Mouse (Mus musculus): ENCODE results near the gene Sh2d7. TPM values are rescaled to one million over a fixed set of nuclear protein-coding genes. Genes with fewer than 3 reads are reported as not detected.

The Sh2d7 gene
- not detected in 2 replicates for polyA plus RNA-seq (2014; fragmentation: Nextera tagmentation; extraction: Ambion mirVana)

DNA sequence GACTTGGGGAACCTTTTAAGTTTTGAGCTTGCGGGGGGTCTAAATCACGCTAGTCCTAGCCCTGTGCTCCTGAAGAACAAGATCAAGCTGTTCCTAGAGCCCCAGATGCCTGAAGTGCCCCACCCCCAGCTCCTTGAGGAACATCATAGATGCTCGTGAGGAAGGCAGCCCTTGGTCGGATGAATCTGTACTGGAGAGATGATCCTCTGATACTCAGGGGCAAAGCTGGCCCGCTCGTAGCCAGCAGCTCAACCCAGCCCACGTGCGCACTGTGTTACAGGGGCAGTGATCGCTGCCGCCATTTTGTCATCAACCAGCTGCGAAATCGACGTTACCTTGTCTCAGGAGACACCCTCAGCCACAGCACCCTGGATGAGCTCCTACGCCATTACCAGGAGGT is at the start of gene Sh2d7:
Gene Sh2d7 (plus strand): TSS at position 301 of the 400 bp plus-strand sequence.
- 90% methylated on average over 14 of the region's 14 CpGs for WGBS
- H3K27me3 ChIP-seq (replicated peaks; ENCODE audit: control insufficient read depth, insufficient read depth, low read length) = no peaks in the 10 kb centered on the region
- H3K27ac ChIP-seq (ENCODE audit: low read depth, low read length) = no peak within 1 kb of the TSS
- no peaks in the 10 kb centered on the region for H3K4me1 ChIP-seq (replicated peaks; ENCODE audit: control insufficient read depth, insufficient read depth, low read length)
- DNase-seq (ENCODE audit: low spot score) = no peak
- H3K9me3 ChIP-seq (ENCODE audit: control insufficient read depth, low read length) = no peaks in the 10 kb centered on the region
- no peak within 1 kb of the TSS for H3K4me2 ChIP-seq
- H3K4me3 ChIP-seq (ENCODE audit: low read depth, low read length) = no peak within 1 kb of the TSS
- H3K36me3 ChIP-seq (ENCODE audit: control insufficient read depth, insufficient read depth, low read length) = no peaks in the 10 kb centered on the region
- no peak for ATAC-seq (replicated peaks; ENCODE audit: low FRiP score)
- H3K9ac ChIP-seq (ENCODE audit: low read depth, low read length) = no peak within 1 kb of the TSS

DNA sequence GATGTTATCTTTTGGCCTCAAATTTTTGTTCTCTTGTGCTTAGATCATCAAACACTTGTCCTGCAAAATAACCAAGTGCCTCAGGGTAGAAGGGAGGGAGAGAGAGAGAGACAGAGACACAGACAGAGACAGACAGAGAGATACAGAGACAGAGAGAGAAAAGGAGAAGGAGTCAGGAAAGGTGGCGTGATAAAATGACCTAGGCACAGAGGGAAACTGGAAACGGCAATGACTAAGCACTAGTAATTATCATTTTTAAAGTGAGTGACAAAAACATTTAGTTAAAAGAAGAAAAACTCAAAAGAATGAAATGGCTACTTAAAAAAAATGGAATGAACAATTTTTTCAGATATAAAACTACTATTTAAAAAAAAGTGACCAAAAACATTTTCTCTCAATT is 49.2 kb upstream of the Sh2d7 start:
- Histone ChIP-seq H3K4me1 (replicated peaks; ENCODE audit: control insufficient read depth, insufficient read depth, low read length) (peaks cover 3% of the 10 kb centered on the region; the same call in 1 of the 2 replicates), H3K27ac (ENCODE audit: low read depth, low read length) (no peak overlapping the region), H3K9me3 (ENCODE audit: control insufficient read depth, low read length) (no peaks in the 10 kb centered on the region), H3K36me3 (ENCODE audit: control insufficient read depth, insufficient read depth, low read length) (no peaks in the 10 kb centered on the region), H3K4me2 (no peak overlapping the region), H3K27me3 (replicated peaks; ENCODE audit: control insufficient read depth, insufficient read depth, low read length) (no peaks in the 10 kb centered on the region), H3K9ac (ENCODE audit: low read depth, low read length) (no peak overlapping the region), H3K4me3 (ENCODE audit: low read depth, low read length) (no peak overlapping the region)
- ATAC-seq (replicated peaks; ENCODE audit: low FRiP score) (no peak), DNase-seq (ENCODE audit: low spot score) (no peak)
- 49% methylated on average over 2 of the region's 2 CpGs for WGBS

DNA sequence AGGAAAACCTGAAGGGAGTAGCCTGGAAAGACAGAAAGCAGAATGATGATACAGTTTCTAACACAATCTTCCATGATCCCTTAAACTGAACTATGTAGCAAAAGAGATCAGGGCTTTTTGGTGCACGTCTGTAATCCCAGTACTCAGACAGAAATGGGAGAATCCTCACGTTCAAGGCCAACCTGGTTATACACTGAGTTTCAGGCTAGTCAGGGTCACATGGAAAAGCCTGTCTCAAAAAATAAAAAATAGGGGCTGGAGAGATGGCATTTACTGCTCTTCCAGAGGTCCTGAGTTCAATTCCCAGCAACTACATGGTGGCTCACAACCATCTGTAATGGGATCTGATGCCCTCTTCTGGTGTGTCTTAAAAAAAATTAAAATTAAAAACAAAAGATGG is 48.4 kb upstream of the Sh2d7 start:
- Histone ChIP-seq H3K27ac (ENCODE audit: low read depth, low read length) (no peak overlapping the region), H3K4me3 (ENCODE audit: low read depth, low read length) (no peak overlapping the region), H3K9ac (ENCODE audit: low read depth, low read length) (no peak overlapping the region), H3K4me1 (replicated peaks; ENCODE audit: control insufficient read depth, insufficient read depth, low read length) (peaks cover 3% of the 10 kb centered on the region; the same call in 1 of the 2 replicates), H3K36me3 (ENCODE audit: control insufficient read depth, insufficient read depth, low read length) (no peaks in the 10 kb centered on the region), H3K27me3 (replicated peaks; ENCODE audit: control insufficient read depth, insufficient read depth, low read length) (no peaks in the 10 kb centered on the region), H3K4me2 (no peak overlapping the region), H3K9me3 (ENCODE audit: control insufficient read depth, low read length) (no peaks in the 10 kb centered on the region)
- DNase-seq (ENCODE audit: low spot score) = no peak
- no peak for ATAC-seq (replicated peaks; ENCODE audit: low FRiP score)
- 71% methylated on average over 2 of the region's 2 CpGs for WGBS

DNA sequence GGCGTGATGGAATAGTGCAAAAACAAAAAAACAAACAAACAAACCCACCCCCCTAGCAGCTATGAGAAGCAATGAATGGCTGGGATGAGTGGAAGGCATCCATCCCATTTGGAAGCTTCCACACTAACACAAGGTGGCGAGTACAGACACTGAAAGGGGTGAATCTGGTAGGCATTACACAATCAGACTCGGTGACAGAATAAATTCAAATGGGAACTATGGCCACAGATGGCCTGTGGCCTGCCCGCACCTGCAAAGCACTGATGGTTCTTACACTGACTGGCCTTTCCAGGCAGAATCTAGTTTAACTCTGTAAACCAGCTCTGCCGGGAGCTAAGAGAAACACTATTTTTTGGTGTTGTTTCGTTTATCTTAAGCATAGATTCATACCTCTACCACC is 39.5 kb upstream of the Sh2d7 start:
- Histone ChIP-seq H3K9me3 (ENCODE audit: control insufficient read depth, low read length) (no peaks in the 10 kb centered on the region), H3K27me3 (replicated peaks; ENCODE audit: control insufficient read depth, insufficient read depth, low read length) (peaks cover 20% of the 10 kb centered on the region), H3K4me1 (replicated peaks; ENCODE audit: control insufficient read depth, insufficient read depth, low read length) (no peaks in the 10 kb centered on the region; the same call in 1 of the 2 replicates), H3K9ac (ENCODE audit: low read depth, low read length) (no peak overlapping the region), H3K36me3 (ENCODE audit: control insufficient read depth, insufficient read depth, low read length) (no peaks in the 10 kb centered on the region), H3K4me3 (ENCODE audit: low read depth, low read length) (no peak overlapping the region), H3K27ac (ENCODE audit: low read depth, low read length) (no peak overlapping the region), H3K4me2 (no peak overlapping the region)
- WGBS = 82% methylated on average over 6 of the region's 6 CpGs
- no peak for DNase-seq (ENCODE audit: low spot score)
- no peak for ATAC-seq (replicated peaks; ENCODE audit: low FRiP score)

DNA sequence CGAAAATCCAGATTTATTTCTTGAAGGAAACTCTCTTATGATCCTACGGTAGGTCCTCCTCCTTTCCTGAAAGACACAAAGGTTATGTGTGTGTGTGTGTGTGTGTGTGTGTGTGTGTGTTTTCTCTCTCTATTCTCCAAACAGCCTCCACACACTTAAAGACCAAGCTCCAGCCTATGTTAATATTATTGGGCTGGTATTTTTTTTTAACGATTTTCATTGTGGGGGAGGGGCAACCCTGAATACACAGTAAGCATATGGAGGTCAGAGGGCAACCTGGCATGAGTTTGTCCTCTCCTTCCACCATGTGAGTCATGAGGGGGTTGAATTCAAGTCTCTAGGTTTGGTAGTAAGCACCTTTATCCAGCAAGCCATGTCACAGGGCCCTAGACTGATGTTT is 39.0 kb upstream of the Sh2d7 start:
- H3K4me2 ChIP-seq = no peak overlapping the region
- DNase-seq (ENCODE audit: low spot score) (no peak), ATAC-seq (replicated peaks; ENCODE audit: low FRiP score) (no peak)
- H3K4me1 ChIP-seq (replicated peaks; ENCODE audit: control insufficient read depth, insufficient read depth, low read length) = no peaks in the 10 kb centered on the region; the same call in 1 of the 2 replicates
- H3K9me3 ChIP-seq (ENCODE audit: control insufficient read depth, low read length) = no peaks in the 10 kb centered on the region
- peaks cover 20% of the 10 kb centered on the region for H3K27me3 ChIP-seq (replicated peaks; ENCODE audit: control insufficient read depth, insufficient read depth, low read length)
- no peak overlapping the region for H3K9ac ChIP-seq (ENCODE audit: low read depth, low read length)
- WGBS = 82% methylated on average over 3 of the region's 3 CpGs
- no peak overlapping the region for H3K4me3 ChIP-seq (ENCODE audit: low read depth, low read length)
- H3K27ac ChIP-seq (ENCODE audit: low read depth, low read length) = no peak overlapping the region
- no peaks in the 10 kb centered on the region for H3K36me3 ChIP-seq (ENCODE audit: control insufficient read depth, insufficient read depth, low read length)

DNA sequence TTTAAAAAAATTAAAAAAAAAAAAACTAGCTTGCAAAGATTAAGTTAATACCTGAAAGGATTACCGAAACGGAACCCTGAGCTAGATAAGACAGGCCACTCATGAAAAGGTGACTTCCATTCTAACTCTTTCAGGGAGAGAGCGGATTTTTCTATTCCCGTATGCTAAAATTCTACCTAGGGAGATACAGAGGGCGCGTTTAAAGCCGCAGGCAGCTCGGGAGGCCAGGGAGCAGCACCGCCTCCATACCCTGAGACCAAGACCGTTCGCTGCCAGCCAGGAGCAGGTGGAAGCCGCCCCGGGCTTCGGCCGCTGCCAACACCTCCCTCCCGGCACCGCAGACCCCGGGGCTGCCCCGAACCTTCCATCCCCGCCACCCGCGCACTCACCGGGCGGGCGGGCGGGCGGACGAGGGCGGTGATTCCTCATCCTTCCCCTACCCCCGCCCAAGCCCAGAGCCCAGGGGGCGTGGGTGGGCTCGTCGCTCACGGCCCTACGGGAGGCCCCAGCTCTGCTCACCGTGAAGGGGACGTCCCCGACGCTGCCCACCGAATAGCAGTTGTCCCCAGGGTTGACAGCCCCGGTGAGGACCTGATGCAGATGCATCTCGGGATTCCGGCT is 37.8 kb upstream of the Sh2d7 start:
- Histone ChIP-seq H3K9ac (ENCODE audit: low read depth, low read length) (peak overlapping the region; percentile 72), H3K9me3 (ENCODE audit: control insufficient read depth, low read length) (no peaks in the 10 kb centered on the region), H3K27me3 (replicated peaks; ENCODE audit: control insufficient read depth, insufficient read depth, low read length) (peaks cover 20% of the 10 kb centered on the region), H3K4me1 (replicated peaks; ENCODE audit: control insufficient read depth, insufficient read depth, low read length) (no peaks in the 10 kb centered on the region; the same call in 1 of the 2 replicates), H3K4me3 (ENCODE audit: low read depth, low read length) (peak overlapping the region; percentile 82), H3K4me2 (peak overlapping the region; percentile 97), H3K36me3 (ENCODE audit: control insufficient read depth, insufficient read depth, low read length) (no peaks in the 10 kb centered on the region), H3K27ac (ENCODE audit: low read depth, low read length) (no peak overlapping the region)
- WGBS = under 1% methylated on average over 42 of the region's 43 CpGs
- DNase-seq (ENCODE audit: low spot score) = peak; percentile 70
- ATAC-seq (replicated peaks; ENCODE audit: low FRiP score) = no peak

DNA sequence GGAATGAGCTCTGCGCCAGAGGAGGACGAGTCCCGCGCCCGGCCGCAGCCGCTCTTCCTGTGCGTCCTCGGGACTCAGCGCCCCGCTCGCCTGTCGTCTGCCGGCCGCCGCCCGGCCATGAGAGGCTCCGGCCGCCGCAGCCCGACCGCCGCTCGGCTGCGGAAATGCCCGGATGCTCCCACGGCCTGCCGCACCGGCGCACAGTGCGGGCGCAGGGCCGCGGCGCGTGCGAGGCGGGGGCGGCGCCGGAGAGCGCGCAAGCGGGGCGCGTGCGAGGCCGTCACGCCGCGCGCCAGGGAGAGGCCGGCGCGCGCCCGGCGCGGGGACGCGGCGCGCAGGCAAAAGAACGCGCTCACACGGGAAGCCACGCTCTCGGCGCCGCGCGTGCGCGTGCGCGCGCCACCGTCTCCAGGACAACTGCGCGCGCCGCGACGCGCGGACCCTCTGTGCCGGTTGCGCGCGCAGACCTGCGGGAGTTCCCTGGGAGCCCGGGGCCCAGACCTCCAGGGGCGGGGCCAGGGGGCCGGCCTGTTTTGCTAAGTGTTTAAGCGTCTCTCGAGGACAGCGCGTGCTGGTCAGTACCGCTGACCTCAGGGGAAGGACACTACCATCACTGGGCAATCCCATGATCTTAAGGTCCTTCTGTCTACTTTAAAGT is 37.2 kb upstream of the Sh2d7 start, which contains the start of gene Dmxl2:
Gene Dmxl2 (minus strand): TSS at position 174 of the 658 bp plus-strand sequence.
- H3K27ac ChIP-seq (ENCODE audit: low read depth, low read length) = no peak within 1 kb of the TSS
- peak within 1 kb of the TSS; percentile 82 for H3K4me3 ChIP-seq (ENCODE audit: low read depth, low read length)
- peak within 1 kb of the TSS; percentile 72 for H3K9ac ChIP-seq (ENCODE audit: low read depth, low read length)
- H3K27me3 ChIP-seq (replicated peaks; ENCODE audit: control insufficient read depth, insufficient read depth, low read length) = peaks cover 20% of the 10 kb centered on the region
- H3K9me3 ChIP-seq (ENCODE audit: control insufficient read depth, low read length) = no peaks in the 10 kb centered on the region
- WGBS = under 1% methylated on average over 87 of the region's 99 CpGs
- DNase-seq (ENCODE audit: low spot score) = peak; percentile 80
- H3K4me1 ChIP-seq (replicated peaks; ENCODE audit: control insufficient read depth, insufficient read depth, low read length) = no peaks in the 10 kb centered on the region; the same call in 1 of the 2 replicates
- no peaks in the 10 kb centered on the region for H3K36me3 ChIP-seq (ENCODE audit: control insufficient read depth, insufficient read depth, low read length)
- ATAC-seq (replicated peaks; ENCODE audit: low FRiP score) = peak; percentile 80
- peak within 1 kb of the TSS; percentile 97 for H3K4me2 ChIP-seq

DNA sequence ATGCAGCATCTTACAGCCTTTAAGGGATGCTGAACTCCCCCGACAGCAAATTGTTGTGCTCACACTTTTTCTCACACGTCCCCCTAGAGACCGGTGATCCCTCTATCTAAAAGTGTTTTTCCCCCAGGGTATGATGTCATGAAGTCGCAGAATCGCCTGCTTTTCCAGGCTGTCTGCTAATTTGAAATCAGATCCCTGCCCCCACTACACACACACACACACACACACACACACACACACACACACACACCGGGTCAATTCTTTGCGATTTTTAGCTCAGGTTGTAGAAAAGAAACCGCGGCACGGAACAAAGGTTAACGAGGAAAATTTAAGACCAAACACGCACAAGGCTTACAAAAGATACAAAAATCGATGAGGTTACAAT is 36.7 kb upstream of the Sh2d7 start:
- H3K9ac ChIP-seq (ENCODE audit: low read depth, low read length) = no peak overlapping the region
- H3K36me3 ChIP-seq (ENCODE audit: control insufficient read depth, insufficient read depth, low read length) = no peaks in the 10 kb centered on the region
- peak overlapping the region; percentile 97 for H3K4me2 ChIP-seq
- no peak overlapping the region for H3K27ac ChIP-seq (ENCODE audit: low read depth, low read length)
- peaks cover 20% of the 10 kb centered on the region for H3K27me3 ChIP-seq (replicated peaks; ENCODE audit: control insufficient read depth, insufficient read depth, low read length)
- ATAC-seq (replicated peaks; ENCODE audit: low FRiP score) (0 out of 2 replicates have a peak, but pooled peaks have one; percentile 5), DNase-seq (ENCODE audit: low spot score) (no peak)
- H3K9me3 ChIP-seq (ENCODE audit: control insufficient read depth, low read length) = no peaks in the 10 kb centered on the region
- H3K4me3 ChIP-seq (ENCODE audit: low read depth, low read length) = peak overlapping the region; percentile 82
- WGBS = 9% methylated on average over 13 of the region's 13 CpGs
- no peaks in the 10 kb centered on the region; the same call in 1 of the 2 replicates for H3K4me1 ChIP-seq (replicated peaks; ENCODE audit: control insufficient read depth, insufficient read depth, low read length)
